Mouse (Mus musculus) kidney, embryonic 16.5 days (tissue): ENCODE data around the gene Zfp358. TPM values are rescaled to one million over a fixed set of nuclear protein-coding genes. Genes with fewer than 3 reads are reported as not detected.

Source experiments
- ATAC-seq: fragments of 200-750 bp; cut with Nextera tagmentation; 2 replicates; pipeline ENCODE4 v1.8.0; 2017; ENCODE audit warnings: moderate TSS enrichment; ENCODE audit not compliant: low FRiP score, low TSS enrichment
- H3K27ac ChIP-seq: fragments of 300-500 bp; sonication (generic); 2 replicates; pipeline ENCODE4 v1.5.1; 2014; ENCODE audit warnings: low read length
- H3K27me3 ChIP-seq: fragments of 300-500 bp; sonication (generic); 2 replicates; pipeline ENCODE4 v1.6.1; 2014; ENCODE audit warnings: low read length, control low read depth, mixed read lengths; ENCODE audit not compliant: insufficient read depth
- H3K36me3 ChIP-seq: fragments of 300-500 bp; sonication (generic); 2 replicates; pipeline ENCODE4 v1.6.1; 2014; ENCODE audit warnings: low read length, control low read depth, mixed read lengths; ENCODE audit not compliant: insufficient read depth
- H3K4me1 ChIP-seq: fragments of 300-500 bp; sonication (generic); 2 replicates; pipeline ENCODE4 v1.6.1; 2014; ENCODE audit warnings: low read length, control low read depth, mixed read lengths; ENCODE audit not compliant: insufficient read depth
- H3K4me2 ChIP-seq: fragments of 300-500 bp; sonication (generic); replicated peaks from 2 replicates; pipeline ENCODE4 v1.6.1; 2014; ENCODE audit warnings: low read depth, low read length
- H3K4me3 ChIP-seq: fragments of 300-500 bp; sonication (generic); 2 replicates; pipeline ENCODE4 v1.5.1; 2014; ENCODE audit warnings: mild to moderate bottlenecking, low read length
- H3K9ac ChIP-seq: fragments of 300-500 bp; sonication (generic); replicated peaks from 2 replicates; pipeline ENCODE4 v1.6.1; 2014; ENCODE audit warnings: low read length
- H3K9me3 ChIP-seq: fragments of 300-500 bp; sonication (generic); 2 replicates; pipeline ENCODE4 v1.6.1; 2016; ENCODE audit warnings: low read length, control low read depth
- WGBS: fragments of 180-500 bp; shearing (Covaris S2); extraction: QIAGEN DNeasy Blood & Tissue Kit; methylation state at CpG from one replicate; pipeline ENCODE4 v1.1.7; 2014; 5-methylcytosine and 5-hydroxymethylcytosine counted together
- polyA plus RNA-seq: library from polyadenylated mRNA; unstranded; fragments of >200 nt; fragmentation: Nextera tagmentation; extraction: Ambion mirVana; gene quantifications from 2 replicates; pipeline ENCODE4 v1.2.1, GENCODE M21; 2015

The Zfp358 gene
- polyA plus RNA-seq, 1 experiment from 2014 or later = 55.6 TPM

DNA sequence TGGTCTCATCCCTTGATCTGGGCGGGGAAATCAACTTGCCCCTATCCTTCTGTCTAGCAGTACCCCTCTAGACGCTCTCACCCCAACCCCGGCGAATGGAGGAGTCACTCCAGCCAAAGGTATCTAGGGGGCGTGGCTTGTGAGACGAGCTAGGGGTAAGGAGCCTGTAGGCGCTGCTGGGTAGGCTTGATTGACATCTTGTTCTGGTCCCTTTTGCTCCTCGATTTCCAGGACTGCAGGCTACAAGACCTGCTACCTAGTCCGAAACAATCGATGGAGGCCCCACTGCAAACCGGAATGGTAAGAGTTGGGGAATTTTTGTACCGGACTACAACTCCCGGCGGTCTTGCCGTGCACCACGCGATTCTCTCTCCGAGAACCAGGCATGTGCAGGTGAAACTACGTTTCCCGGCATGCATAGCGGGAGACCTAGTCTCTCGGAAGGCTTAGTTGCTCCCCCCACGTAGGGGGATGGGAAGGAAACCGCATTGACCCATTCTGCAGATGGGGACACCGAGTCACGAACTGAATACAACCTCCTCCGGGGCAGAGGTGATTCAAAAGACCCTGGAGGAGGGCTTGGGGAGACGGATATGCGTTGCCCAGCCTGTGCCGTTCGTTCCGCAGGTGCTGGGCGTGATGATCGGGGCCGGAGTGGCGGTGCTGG, 23.6 kb downstream of the Zfp358 start:
- Histone ChIP-seq H3K4me2 (peak overlapping the region; percentile 97), H3K27me3 (no peaks in the 10 kb centered on the region), H3K4me1 (0 out of 2 replicates have a peak, but pooled peaks cover 4% of the 10 kb centered on the region), H3K9me3 (no peaks in the 10 kb centered on the region), H3K36me3 (peaks cover 19% of the 10 kb centered on the region), H3K4me3 (peak overlapping the region; percentile 82), H3K9ac (peak overlapping the region; percentile 79), H3K27ac (peak overlapping the region; percentile 82)
- WGBS = 1% methylated on average over 36 of the region's 36 CpGs
- peak; percentile 91 for ATAC-seq

DNA sequence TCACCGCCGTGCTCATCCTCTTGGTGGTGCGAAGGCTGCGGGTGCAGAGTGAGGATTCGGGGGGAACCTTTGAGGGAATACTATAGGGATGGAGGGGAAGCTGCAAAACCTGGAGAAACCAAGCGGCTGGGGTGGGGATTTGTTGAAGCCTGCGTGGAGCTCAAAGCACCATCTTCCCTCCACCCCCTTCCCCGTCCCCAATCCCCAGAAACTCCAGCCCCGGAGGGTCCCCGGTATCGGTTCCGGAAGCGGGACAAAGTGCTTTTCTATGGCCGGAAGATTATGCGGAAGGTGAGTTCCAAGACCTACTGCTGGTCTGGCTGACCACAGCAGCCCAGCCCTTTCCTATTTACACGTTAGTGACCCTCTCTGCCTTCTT, 24.2 kb downstream of the Zfp358 start:
- ATAC-seq = no peak
- WGBS = 6% methylated on average over 16 of the region's 16 CpGs
- Histone ChIP-seq H3K4me2 (peak overlapping the region; percentile 97), H3K9me3 (no peaks in the 10 kb centered on the region), H3K4me3 (peak overlapping the region; percentile 82), H3K27ac (peak overlapping the region; percentile 82), H3K36me3 (peaks cover 21% of the 10 kb centered on the region), H3K27me3 (no peaks in the 10 kb centered on the region), H3K4me1 (0 out of 2 replicates have a peak, but pooled peaks cover 4% of the 10 kb centered on the region), H3K9ac (peak overlapping the region; percentile 79)

DNA sequence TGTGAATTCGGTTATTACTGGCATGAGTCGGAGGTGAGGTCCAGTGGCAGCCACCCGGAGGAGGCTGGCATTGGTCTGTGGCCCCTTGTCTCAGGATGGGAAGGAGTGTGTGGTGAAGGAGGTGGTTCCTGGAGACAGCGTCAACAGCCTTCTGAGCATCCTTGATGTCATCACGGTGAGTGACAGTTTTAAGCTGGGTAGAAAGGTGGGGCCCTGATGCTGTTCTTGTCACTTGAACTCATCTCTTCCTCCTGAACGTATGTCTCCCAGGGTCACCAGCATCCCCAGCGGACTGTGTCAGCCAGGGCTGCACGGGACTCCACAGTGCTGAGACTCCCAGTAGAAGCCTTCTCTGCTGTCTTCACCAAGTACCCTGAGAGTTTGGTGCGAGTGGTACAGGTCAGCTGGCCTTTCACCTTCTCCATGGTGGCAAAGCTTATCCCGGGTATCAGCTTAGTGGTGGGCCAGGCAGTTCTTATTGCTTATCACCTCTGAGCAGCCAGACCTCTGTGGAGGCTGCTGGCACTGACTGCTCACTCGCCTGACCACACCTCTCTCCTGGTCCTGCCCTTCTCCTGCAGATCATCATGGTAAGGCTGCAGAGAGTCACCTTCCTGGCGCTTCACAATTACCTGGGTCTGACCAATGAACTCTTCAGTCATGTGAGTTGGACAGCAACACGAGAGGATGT, 29.2 kb downstream of the Zfp358 start:
- Histone ChIP-seq H3K4me3 (no peak overlapping the region), H3K9ac (no peak overlapping the region), H3K27ac (no peak overlapping the region), H3K27me3 (no peaks in the 10 kb centered on the region), H3K36me3 (peaks cover 45% of the 10 kb centered on the region), H3K4me1 (no peaks in the 10 kb centered on the region), H3K9me3 (no peaks in the 10 kb centered on the region), H3K4me2 (no peak overlapping the region)
- no peak for ATAC-seq
- WGBS = 91% methylated on average over 13 of the region's 13 CpGs

DNA sequence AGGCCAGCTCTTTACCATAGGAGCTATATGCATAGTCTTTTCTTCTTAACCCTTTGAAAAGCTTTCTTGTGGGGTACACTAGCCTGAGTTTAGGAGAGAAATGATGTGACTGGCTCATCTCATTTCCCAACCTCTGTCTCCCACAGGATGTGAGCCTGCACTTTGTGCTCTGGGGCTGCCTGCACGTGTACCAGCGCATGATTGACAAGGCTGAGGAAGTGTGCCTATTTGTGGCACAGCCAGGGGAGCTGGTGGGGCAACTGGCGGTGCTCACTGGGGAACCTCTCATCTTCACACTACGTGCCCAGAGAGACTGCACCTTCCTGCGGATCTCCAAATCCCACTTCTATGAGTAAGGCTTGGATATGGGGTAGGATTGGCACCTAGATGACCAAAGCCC, 37.9 kb downstream of the Zfp358 start:
- ATAC-seq = no peak

DNA sequence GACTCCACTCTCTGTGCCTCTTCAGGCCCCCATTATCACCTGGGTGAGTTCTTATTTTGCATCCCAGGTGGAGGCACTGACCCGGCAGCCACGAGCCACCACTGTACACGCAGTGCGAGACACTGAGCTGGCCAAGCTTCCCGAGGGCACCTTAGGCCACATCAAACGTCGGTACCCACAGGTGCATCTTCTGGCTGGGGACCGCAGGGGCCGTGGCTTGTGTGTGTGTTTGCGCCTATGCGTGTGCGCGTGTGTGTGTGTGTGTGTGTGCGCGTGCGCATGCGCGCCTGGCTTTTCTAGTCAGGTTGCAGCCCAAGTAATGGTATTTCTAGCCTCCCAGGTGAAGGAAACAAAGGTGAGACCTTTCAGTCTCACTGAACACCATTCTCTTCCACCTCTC, 39.0 kb downstream of the Zfp358 start:
- Histone ChIP-seq H3K36me3 (peaks cover 35% of the 10 kb centered on the region), H3K4me3 (no peak overlapping the region), H3K9ac (no peak overlapping the region), H3K27me3 (no peaks in the 10 kb centered on the region), H3K9me3 (no peaks in the 10 kb centered on the region), H3K4me1 (no peaks in the 10 kb centered on the region), H3K4me2 (no peak overlapping the region), H3K27ac (no peak overlapping the region)
- 94% methylated on average over 18 of the region's 18 CpGs for WGBS
- ATAC-seq = no peak

More for the DNA sequence above, 37.9 kb downstream of the Zfp358 start:
- Histone ChIP-seq H3K27me3 (no peaks in the 10 kb centered on the region), H3K9ac (no peak overlapping the region), H3K9me3 (no peaks in the 10 kb centered on the region), H3K36me3 (peaks cover 34% of the 10 kb centered on the region), H3K4me2 (no peak overlapping the region), H3K4me3 (no peak overlapping the region), H3K27ac (no peak overlapping the region), H3K4me1 (no peaks in the 10 kb centered on the region)
- 89% methylated on average over 5 of the region's 5 CpGs for WGBS

DNA sequence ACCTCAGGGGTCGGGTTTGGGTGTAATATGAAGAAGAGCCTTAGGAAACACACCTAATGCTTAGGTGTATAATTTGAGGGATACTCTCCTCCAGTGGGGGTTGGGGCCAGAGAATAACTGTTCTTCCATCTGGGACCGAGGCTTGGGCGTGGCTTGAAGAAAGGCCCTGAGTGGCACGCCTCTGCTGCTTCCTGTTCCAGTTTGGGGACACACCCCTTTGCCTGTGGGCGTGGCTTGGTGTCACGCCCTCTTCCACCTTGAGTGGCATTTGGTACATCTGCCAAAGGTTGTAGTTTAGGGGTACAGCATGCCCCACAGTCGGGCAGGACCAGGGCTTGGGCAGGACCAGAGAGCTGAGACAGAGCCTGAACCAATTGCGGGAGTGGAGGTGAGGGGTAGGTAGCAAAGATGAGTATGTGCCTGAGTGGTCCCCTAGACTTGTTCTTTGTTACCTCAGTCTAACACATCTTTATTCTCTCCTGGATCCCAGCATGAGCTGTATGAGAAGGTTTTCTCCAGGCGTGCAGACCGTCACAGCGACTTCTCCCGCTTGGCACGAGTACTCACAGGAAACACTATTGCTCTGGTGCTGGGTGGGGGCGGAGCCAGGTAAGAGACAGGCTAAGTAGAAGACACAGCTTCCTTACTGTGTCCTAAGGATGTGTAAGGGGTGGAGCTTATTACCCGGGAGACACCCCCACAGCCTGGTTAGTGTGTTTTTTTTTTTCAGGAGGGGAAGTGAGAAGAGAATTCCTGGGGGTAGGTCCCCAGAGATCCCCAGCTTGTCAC, 43.3 kb downstream of the Zfp358 start:
- H3K9me3 ChIP-seq = no peaks in the 10 kb centered on the region
- H3K4me2 ChIP-seq = no peak overlapping the region
- H3K4me3 ChIP-seq = no peak overlapping the region
- no peaks in the 10 kb centered on the region for H3K4me1 ChIP-seq
- peaks cover 69% of the 10 kb centered on the region for H3K36me3 ChIP-seq
- no peak for ATAC-seq
- no peak overlapping the region for H3K27ac ChIP-seq
- H3K27me3 ChIP-seq = no peaks in the 10 kb centered on the region
- H3K9ac ChIP-seq = no peak overlapping the region
- 60% methylated on average over 15 of the region's 15 CpGs for WGBS

DNA sequence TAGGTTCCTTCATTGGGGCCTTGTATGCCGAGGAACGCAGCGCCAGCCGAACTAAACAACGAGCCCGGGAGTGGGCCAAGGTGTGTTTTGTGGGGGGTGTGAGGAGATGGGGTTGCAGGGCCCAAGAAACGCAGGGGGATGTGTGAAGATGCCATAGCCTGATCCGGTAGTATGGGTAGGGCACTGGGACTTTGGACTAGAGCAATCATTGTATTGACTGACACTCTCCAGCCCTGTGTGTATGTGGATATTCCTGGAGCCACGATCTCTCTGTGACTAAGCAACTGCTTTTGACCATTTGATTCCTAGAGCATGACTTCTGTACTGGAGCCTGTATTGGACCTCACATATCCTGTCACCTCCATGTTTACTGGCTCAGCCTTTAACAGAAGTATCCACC, 44.0 kb downstream of the Zfp358 start:
- Histone ChIP-seq H3K4me2 (no peak overlapping the region), H3K4me1 (no peaks in the 10 kb centered on the region), H3K27me3 (no peaks in the 10 kb centered on the region), H3K4me3 (no peak overlapping the region), H3K36me3 (peaks cover 67% of the 10 kb centered on the region), H3K9ac (no peak overlapping the region), H3K9me3 (no peaks in the 10 kb centered on the region), H3K27ac (no peak overlapping the region)
- no peak for ATAC-seq
- 98% methylated on average over 9 of the region's 9 CpGs for WGBS

DNA sequence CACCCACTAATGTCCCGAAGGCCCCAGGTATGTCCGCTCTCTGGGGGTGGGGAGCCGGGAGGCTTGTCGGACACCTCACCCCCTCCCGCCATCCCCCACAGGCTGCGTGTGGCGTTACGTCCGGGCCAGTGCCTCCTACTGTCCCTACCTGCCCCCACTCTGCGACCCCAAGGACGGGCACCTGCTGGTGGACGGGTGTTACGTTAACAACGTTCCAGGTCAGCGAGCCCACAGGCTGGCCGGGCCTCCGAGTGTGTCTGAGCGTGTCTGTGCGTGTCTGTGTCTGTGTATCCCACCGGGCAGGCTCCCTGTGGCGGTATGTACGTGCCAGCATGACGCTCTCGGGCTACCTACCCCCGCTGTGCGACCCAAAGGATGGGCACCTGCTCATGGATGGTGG, 44.7 kb downstream of the Zfp358 start:
- Histone ChIP-seq H3K36me3 (peaks cover 67% of the 10 kb centered on the region), H3K4me3 (no peak overlapping the region), H3K27ac (no peak overlapping the region), H3K27me3 (no peaks in the 10 kb centered on the region), H3K4me1 (no peaks in the 10 kb centered on the region), H3K9ac (no peak overlapping the region), H3K4me2 (no peak overlapping the region), H3K9me3 (no peaks in the 10 kb centered on the region)
- 0 out of 2 replicates have a peak, but pooled peaks have one; percentile 57 for ATAC-seq
- 82% methylated on average over 26 of the region's 26 CpGs for WGBS

DNA sequence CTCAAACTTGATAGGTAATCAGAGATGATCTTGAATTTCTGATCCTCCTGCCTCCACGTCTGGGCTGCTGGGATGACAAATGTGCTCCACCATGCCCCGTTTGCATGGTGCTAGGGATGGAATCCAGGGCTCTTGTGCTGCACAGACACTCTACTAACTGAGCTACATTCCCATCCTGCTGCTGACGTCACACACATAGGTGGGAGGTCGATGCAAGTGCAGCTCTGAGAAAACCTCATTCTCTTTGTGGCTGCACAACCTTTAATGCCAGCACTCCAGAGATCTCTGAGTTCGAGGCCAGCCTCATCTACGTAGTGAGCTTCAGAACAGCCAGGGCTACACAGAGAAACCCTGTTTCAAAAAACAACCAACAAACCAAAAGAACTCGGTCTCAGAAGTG, 46.2 kb downstream of the Zfp358 start:
- no peaks in the 10 kb centered on the region for H3K9me3 ChIP-seq
- no peak overlapping the region for H3K4me2 ChIP-seq
- H3K36me3 ChIP-seq = peaks cover 80% of the 10 kb centered on the region
- H3K9ac ChIP-seq = no peak overlapping the region
- H3K4me3 ChIP-seq = no peak overlapping the region
- H3K27ac ChIP-seq = no peak overlapping the region
- 81% methylated on average over 7 of the region's 7 CpGs for WGBS
- no peak for ATAC-seq
- H3K4me1 ChIP-seq = no peaks in the 10 kb centered on the region
- H3K27me3 ChIP-seq = no peaks in the 10 kb centered on the region
